Comparison of ENCODE assay signal across 15 mouse cellular contexts in genomic region chr11:94343955-94344358, GRCm38 (mm10). TPM values are rescaled to one million over a fixed set of nuclear protein-coding genes. Genes with fewer than 3 reads are reported as not detected.
DNase-seq lines count a peak whose midpoint lies in the region; ATAC-seq lines count a peak whose summit lies in the region.
"Had no signal": no experiment of that assay in that cellular context is flagged by ENCODE, and none has a peak within 500 bp of the region (broad histone marks: within the 10 kb centered on the region; RNA-seq: fewer than 3 reads in every experiment).

No protein-coding gene starts in this region.

- WGBS in forebrain, embryonic 15.5 days, result 13% methylated on average over 5 of the region's 5 CpGs
- WGBS in limb, embryonic 15.5 days, result 33% methylated on average over 5 of the region's 5 CpGs

- H3K36me3 ChIP-seq in forebrain, embryonic 15.5 days, result peaks cover 10% of the 10 kb centered on the region
- H3K36me3 ChIP-seq in limb, embryonic 15.5 days, result peaks cover 10% of the 10 kb centered on the region

- peak; percentile 26 for DNase-seq in embryo, embryonic 11 days
- DNase-seq in embryo, embryonic 10.5 days (ENCODE audit: low spot score), result no peak
- peak; percentile 72 for DNase-seq in retina, postnatal 1 day
- DNase-seq in gastrocnemius, postnatal 10 days, result no peak
- no peak for DNase-seq in layer of hippocampus, adult 8-10 months (ENCODE audit: low spot score in 2 of 2)
- DNase-seq: kidney, adult 8-10 months; liver had no signal

- ATAC-seq in forebrain, embryonic 15.5 days (replicated peaks), result no peak
- ATAC-seq in limb, embryonic 15.5 days (ENCODE audit: insufficient number of reproducible peaks, low FRiP score, low TSS enrichment, low read depth), result no peak
- ATAC-seq in granulocyte monocyte progenitor cell, adult 5-6 weeks (replicated peaks; ENCODE audit: poor library complexity, severe bottlenecking), result no peak
- ATAC-seq: CD4-positive, CD25-positive, alpha-beta regulatory T cell, adult 4 months had no signal

- no peaks in the 10 kb centered on the region for H3K27me3 ChIP-seq in forebrain, embryonic 15.5 days
- H3K27me3 ChIP-seq in limb, embryonic 15.5 days, result no peaks in the 10 kb centered on the region
- H3K27me3 ChIP-seq: heart, embryonic 13.5 days had no signal

- no peaks in the 10 kb centered on the region for H3K9me3 ChIP-seq in forebrain, embryonic 15.5 days
- H3K9me3 ChIP-seq in limb, embryonic 15.5 days, result no peaks in the 10 kb centered on the region
- H3K9me3 ChIP-seq: heart, embryonic 13.5 days had no signal

- peaks cover 17% of the 10 kb centered on the region for H3K4me1 ChIP-seq in forebrain, embryonic 15.5 days
- peaks cover 38% of the 10 kb centered on the region for H3K4me1 ChIP-seq in limb, embryonic 15.5 days

- H3K27ac ChIP-seq in forebrain, embryonic 15.5 days (replicated peaks), result 0 out of 2 replicates have a peak overlapping the region, but pooled peaks have one; percentile 11
- H3K27ac ChIP-seq in limb, embryonic 15.5 days, result peak overlapping the region; percentile 75
- H3K27ac ChIP-seq: heart, embryonic 13.5 days; stomach, postnatal 0 days had no signal

- no peak overlapping the region for H3K4me2 ChIP-seq in forebrain, embryonic 15.5 days (replicated peaks)
- no peak overlapping the region for H3K4me2 ChIP-seq in limb, embryonic 15.5 days
- H3K4me2 ChIP-seq: heart, embryonic 13.5 days had no signal

- no peak overlapping the region for H3K4me3 ChIP-seq in forebrain, embryonic 15.5 days
- no peak overlapping the region for H3K4me3 ChIP-seq in limb, embryonic 15.5 days
- H3K4me3 ChIP-seq: erythroblast, embryonic 14.5 days; heart, embryonic 13.5 days; megakaryocyte, embryonic 14.5 days had no signal

- H3K9ac ChIP-seq in forebrain, embryonic 15.5 days (replicated peaks), result no peak overlapping the region
- no peak overlapping the region for H3K9ac ChIP-seq in limb, embryonic 15.5 days
- H3K9ac ChIP-seq: heart, embryonic 13.5 days had no signal

RNA-seq across cellular contexts. Expression of gene Ankrd40, which starts 16.2 kb away (rescaled TPM):
- polyA plus RNA-seq in forebrain, embryonic 15.5 days (2015; fragmentation: Nextera tagmentation; extraction: Ambion mirVana), result 15.9 and 17.2 TPM in 2 replicates
- polyA plus RNA-seq in limb, embryonic 15.5 days (2015; fragmentation: Nextera tagmentation; extraction: Ambion mirVana), result 19.9 and 21.7 TPM in 2 replicates
- 38.6 and 39.7 TPM in 2 replicates for total RNA-seq in granulocyte monocyte progenitor cell, adult 5-6 weeks (2014; fragmentation: Nextera tagmentation)
- 46.9 and 67.0 TPM in 2 replicates for total RNA-seq in granulocyte monocyte progenitor cell, adult 5-6 weeks (2017)
- 100 to 1,000 TPM; 135 to 141 TPM for total RNA-seq in gastrocnemius, postnatal 10 days (2021)
- 100 to 1,000 TPM; 116 to 122 (median 119) TPM for total RNA-seq in layer of hippocampus, adult 8-10 months (2022)

RNA-seq across cellular contexts. Expression of gene Luc7l3, which starts 22.2 kb away (rescaled TPM):
- polyA plus RNA-seq in forebrain, embryonic 15.5 days (2015; fragmentation: Nextera tagmentation; extraction: Ambion mirVana), result 153 and 156 TPM in 2 replicates
- 96.9 and 105 TPM in 2 replicates for polyA plus RNA-seq in limb, embryonic 15.5 days (2015; fragmentation: Nextera tagmentation; extraction: Ambion mirVana)
- total RNA-seq in granulocyte monocyte progenitor cell, adult 5-6 weeks (2014; fragmentation: Nextera tagmentation), result 172 and 209 TPM in 2 replicates
- 335 and 378 TPM in 2 replicates for total RNA-seq in granulocyte monocyte progenitor cell, adult 5-6 weeks (2017)
- total RNA-seq in gastrocnemius, postnatal 10 days (2021), result 10 to 100 TPM; 31.8 to 55.4 TPM
- 100 to 1,000 TPM; 101 to 126 (median 109) TPM for total RNA-seq in layer of hippocampus, adult 8-10 months (2022)

RNA-seq across cellular contexts. Expression of gene Abcc3, which starts 48.8 kb away (rescaled TPM):
- polyA plus RNA-seq in forebrain, embryonic 15.5 days (2015; fragmentation: Nextera tagmentation; extraction: Ambion mirVana), result 0.60 and 0.66 TPM in 2 replicates
- polyA plus RNA-seq in limb, embryonic 15.5 days (2015; fragmentation: Nextera tagmentation; extraction: Ambion mirVana), result 1.3 and 1.6 TPM in 2 replicates
- 0.34 and 2.0 TPM in 2 replicates for total RNA-seq in granulocyte monocyte progenitor cell, adult 5-6 weeks (2014; fragmentation: Nextera tagmentation)
- 0.05 and 0.30 TPM in 2 replicates for total RNA-seq in granulocyte monocyte progenitor cell, adult 5-6 weeks (2017)
- total RNA-seq in gastrocnemius, postnatal 10 days (2021), result 1 to 10 TPM; 1.9 to 2.1 TPM
- total RNA-seq in layer of hippocampus, adult 8-10 months (2022), result 1 to 10 TPM; 1.3 to 8.4 (median 3.9) TPM

Comparison
In these comparisons a context has a peak if more than half of its experiments do, and no peak if none do; other contexts are left out.
1. DNase-seq: peak in embryo, embryonic 11 days (single experiment) and retina, postnatal 1 day (single experiment); none in embryo, embryonic 10.5 days (single experiment), gastrocnemius, postnatal 10 days (single experiment) and layer of hippocampus, adult 8-10 months (0 of 2).